Mouse (Mus musculus): Measurements from ENCODE around the gene Parp3.

DNA sequence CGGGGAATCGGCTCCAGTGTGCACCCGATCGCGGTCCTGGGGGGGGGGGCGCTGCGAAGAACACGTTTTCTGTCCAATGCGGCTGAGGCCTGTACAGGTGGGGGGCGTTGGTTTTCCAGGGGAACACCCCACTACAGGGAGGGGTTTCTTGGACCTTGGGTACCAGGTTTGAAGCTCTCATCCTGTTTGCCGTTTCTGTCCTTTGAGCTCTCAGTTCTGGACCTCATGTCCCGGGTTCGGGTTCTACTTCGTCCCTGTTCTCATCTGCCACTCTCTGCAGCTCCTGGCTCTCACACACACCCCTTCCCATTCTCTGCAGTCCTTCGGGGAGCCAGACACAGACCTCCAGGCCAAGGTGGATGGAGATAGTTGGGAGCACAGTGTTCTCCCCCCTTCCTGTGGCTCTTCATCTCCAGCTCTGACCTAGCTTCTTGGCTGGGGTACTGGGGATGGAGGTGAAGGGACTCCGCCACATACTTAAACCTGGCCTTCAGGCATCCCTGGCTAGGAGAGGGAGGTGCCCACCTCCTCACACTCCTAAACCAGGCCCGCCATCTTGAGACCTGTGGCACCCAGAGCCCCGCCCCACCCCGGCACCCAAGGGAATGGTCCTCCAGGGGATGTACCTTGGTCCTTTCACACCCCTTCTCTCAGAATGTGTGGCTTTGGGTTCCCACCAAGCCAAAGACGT is 22.5 kb downstream of the Parp3 start:
- TF ChIP-seq CTCF (IDR thresholded peaks at IDR 0.05; ENCODE audit: low read depth) (no peak), EP300 (optimal IDR thresholded peaks at IDR 0.05) (no peak)
